Mouse (Mus musculus) kidney, postnatal 0 days (tissue): ENCODE results near the gene Pcbp3. TPM values are rescaled to one million over a fixed set of nuclear protein-coding genes. Genes with fewer than 3 reads are reported as not detected.

Experiments
- ATAC-seq: fragments of 200-750 bp; cut with Nextera tagmentation; replicated peaks from 2 replicates; pipeline ENCODE4 v1.8.0; 2017; ENCODE audit warnings: low read depth, moderate number of reproducible peaks, moderate TSS enrichment, moderate library complexity; ENCODE audit not compliant: low FRiP score
- DNase-seq: peaks from one replicate; pipeline ENCODE4 v3.0.0-alpha.2; 2016; ENCODE audit warnings: low spot score
- H3K27ac ChIP-seq: fragments of 300-500 bp; sonication (generic); 2 replicates; pipeline ENCODE4 v1.5.1; 2014; ENCODE audit warnings: mild to moderate bottlenecking
- H3K27me3 ChIP-seq: fragments of 300-500 bp; sonication (generic); 2 replicates; pipeline ENCODE4 v1.6.1; 2014; ENCODE audit warnings: low read length, mixed read lengths; ENCODE audit not compliant: insufficient read depth
- H3K36me3 ChIP-seq: fragments of 300-500 bp; sonication (generic); 2 replicates; pipeline ENCODE4 v1.6.1; 2014; ENCODE audit warnings: low read length, mixed read lengths; ENCODE audit not compliant: insufficient read depth
- H3K4me1 ChIP-seq: fragments of 300-500 bp; sonication (generic); replicated peaks from 2 replicates; pipeline ENCODE4 v1.6.1; 2014; ENCODE audit warnings: antibody characterized with exemption, low read length, mixed read lengths; ENCODE audit not compliant: insufficient read depth
- H3K4me2 ChIP-seq: fragments of 300-500 bp; sonication (generic); 2 replicates; pipeline ENCODE4 v1.6.1; 2014; ENCODE audit warnings: mild to moderate bottlenecking, low read length, moderate library complexity, mixed read lengths
- H3K4me3 ChIP-seq: fragments of 300-500 bp; sonication (generic); replicated peaks from 2 replicates; pipeline ENCODE4 v1.5.1; 2014; ENCODE audit warnings: low read depth, low read length
- H3K9ac ChIP-seq: fragments of 300-500 bp; sonication (generic); 2 replicates; pipeline ENCODE4 v1.6.1; 2014; ENCODE audit warnings: low read depth, low read length
- H3K9me3 ChIP-seq: fragments of 300-500 bp; sonication (generic); replicated peaks from 2 replicates; pipeline ENCODE4 v1.6.1; 2016; ENCODE audit warnings: low read length, inconsistent platforms, mixed read lengths
- CTCF ChIP-seq: IDR thresholded peaks from 2 replicates; pipeline ENCODE4 v1.5.1; 2016; ENCODE audit warnings: antibody characterized with exemption, low read depth, mild to moderate bottlenecking, moderate library complexity
- WGBS: fragments of 180-500 bp; shearing (Covaris S2); extraction: QIAGEN DNeasy Blood & Tissue Kit; methylation state at CpG from one replicate; pipeline ENCODE4 v1.1.7; 2014; 5-methylcytosine and 5-hydroxymethylcytosine counted together
- polyA plus RNA-seq: library from polyadenylated mRNA; unstranded; fragments of >200 nt; fragmentation: Nextera tagmentation; extraction: Ambion mirVana; gene quantifications from 2 replicates; pipeline ENCODE4 v1.2.1, GENCODE M21; 2015

Gene Pcbp3
- polyA plus RNA-seq, 1 experiment from 2014 or later: 32.3 TPM

DNA sequence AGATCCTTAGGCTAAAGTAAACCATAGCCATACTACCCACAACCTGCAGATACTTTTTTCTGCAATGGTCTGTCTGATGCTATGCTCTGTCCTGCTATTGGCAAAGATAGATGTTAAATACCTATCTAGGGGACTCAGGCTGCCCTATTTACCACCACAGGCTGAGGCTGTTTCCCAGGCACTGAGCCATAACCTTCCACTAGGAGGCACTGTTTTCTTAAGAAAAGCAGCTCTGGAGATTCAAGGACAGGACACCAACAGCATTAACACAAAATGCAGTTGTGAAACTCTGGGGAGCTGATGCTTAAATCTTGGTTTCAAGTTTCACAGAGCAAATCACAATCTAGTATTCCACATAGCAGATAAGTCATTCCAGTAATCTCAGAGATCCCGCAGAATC lies 170.2 kb downstream of the Pcbp3 start:
- DNase-seq (peak; percentile 78), ATAC-seq (no peak)
- no peak overlapping the region for H3K4me2 ChIP-seq
- no peaks in the 10 kb centered on the region for H3K4me1 ChIP-seq
- peaks cover 3% of the 10 kb centered on the region; the same call in 1 of the 2 replicates for H3K36me3 ChIP-seq
- no peaks in the 10 kb centered on the region for H3K27me3 ChIP-seq
- no peaks in the 10 kb centered on the region for H3K9me3 ChIP-seq
- H3K4me3 ChIP-seq: no peak overlapping the region
- 39% methylated on average over 1 of the region's 1 CpGs for WGBS
- no peak overlapping the region for H3K27ac ChIP-seq
- H3K9ac ChIP-seq: no peak overlapping the region
- TF ChIP-seq CTCF: peak; percentile 72

DNA sequence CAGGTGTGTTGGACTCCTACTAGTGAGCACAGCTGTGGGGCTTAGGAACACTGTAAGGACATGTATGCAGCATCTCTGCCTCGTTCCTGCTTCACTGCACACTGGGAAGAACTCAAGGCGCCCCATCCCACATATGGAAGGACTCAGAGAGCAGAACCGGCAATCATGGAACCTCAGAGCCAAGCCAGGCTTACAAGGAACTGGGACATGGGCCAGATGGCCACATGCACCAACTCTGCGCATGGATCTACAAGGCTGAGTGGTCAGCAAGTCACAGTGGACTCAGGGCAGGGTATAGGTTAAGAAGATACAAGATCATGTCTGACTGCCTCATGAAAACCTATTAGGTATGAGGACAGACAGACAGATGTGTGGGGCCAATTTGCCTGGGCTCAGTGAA lies 171.8 kb downstream of the Pcbp3 start:
- Histone ChIP-seq H3K4me2 (no peak overlapping the region), H3K4me3 (no peak overlapping the region), H3K9ac (no peak overlapping the region), H3K27me3 (no peaks in the 10 kb centered on the region), H3K4me1 (no peaks in the 10 kb centered on the region), H3K9me3 (no peaks in the 10 kb centered on the region), H3K27ac (no peak overlapping the region), H3K36me3 (peaks cover 3% of the 10 kb centered on the region; the same call in 1 of the 2 replicates)
- TF ChIP-seq CTCF: no peak
- ATAC-seq: no peak
- 78% methylated on average over 4 of the region's 4 CpGs for WGBS
- no peak for DNase-seq

DNA sequence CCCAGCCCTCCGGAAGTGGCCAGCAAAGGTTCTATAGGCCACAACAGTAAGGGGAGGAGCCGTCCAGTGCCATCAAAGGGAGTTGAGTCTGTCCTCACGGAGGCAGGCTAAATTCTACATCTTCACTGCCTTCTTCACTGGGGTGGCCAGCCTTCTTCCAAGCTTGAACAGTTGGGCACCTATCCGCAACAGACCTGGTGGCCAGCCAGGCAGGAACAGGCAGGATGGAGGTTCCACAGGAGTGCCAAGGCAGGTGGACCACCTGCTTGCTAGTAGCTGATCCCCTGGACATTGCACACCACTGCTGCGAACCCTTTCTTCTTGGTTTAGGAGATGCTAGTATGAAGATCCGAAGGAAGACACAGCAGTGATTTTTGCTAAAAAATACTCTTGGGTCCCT lies 176.4 kb downstream of the Pcbp3 start:
- H3K9ac ChIP-seq: no peak overlapping the region
- H3K27me3 ChIP-seq: no peaks in the 10 kb centered on the region
- 79% methylated on average over 6 of the region's 6 CpGs for WGBS
- no peaks in the 10 kb centered on the region for H3K4me1 ChIP-seq
- H3K4me3 ChIP-seq: no peak overlapping the region
- TF ChIP-seq CTCF: no peak
- no peak for ATAC-seq
- peaks cover 3% of the 10 kb centered on the region; the same call in 1 of the 2 replicates for H3K36me3 ChIP-seq
- H3K4me2 ChIP-seq: no peak overlapping the region
- DNase-seq: no peak
- H3K27ac ChIP-seq: no peak overlapping the region
- no peaks in the 10 kb centered on the region for H3K9me3 ChIP-seq

DNA sequence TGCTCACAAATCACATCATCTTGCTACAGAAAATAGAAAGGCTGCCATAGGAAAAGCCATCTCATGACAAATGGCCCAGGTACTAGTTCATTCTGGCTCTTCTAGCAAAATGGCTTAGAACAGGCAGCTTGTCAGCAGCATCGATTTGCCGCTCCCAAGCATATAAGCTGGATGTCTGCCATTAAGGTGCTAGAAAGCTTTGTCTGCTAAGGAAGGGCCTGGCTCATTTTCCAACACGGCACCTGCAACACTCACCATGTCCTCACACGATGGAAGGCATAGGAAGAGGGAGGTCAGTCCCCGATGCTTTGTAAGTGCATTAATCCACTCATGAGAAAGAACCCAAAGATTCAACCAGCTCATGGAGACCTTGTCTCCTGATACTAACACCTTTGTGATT lies 182.5 kb downstream of the Pcbp3 start:
- no peaks in the 10 kb centered on the region for H3K36me3 ChIP-seq
- no peak for TF ChIP-seq CTCF
- no peak overlapping the region for H3K4me3 ChIP-seq
- 92% methylated on average over 5 of the region's 5 CpGs for WGBS
- no peak for DNase-seq
- no peaks in the 10 kb centered on the region for H3K27me3 ChIP-seq
- no peaks in the 10 kb centered on the region for H3K4me1 ChIP-seq
- no peak overlapping the region for H3K27ac ChIP-seq
- no peaks in the 10 kb centered on the region for H3K9me3 ChIP-seq
- H3K9ac ChIP-seq: no peak overlapping the region
- H3K4me2 ChIP-seq: no peak overlapping the region
- ATAC-seq: no peak

DNA sequence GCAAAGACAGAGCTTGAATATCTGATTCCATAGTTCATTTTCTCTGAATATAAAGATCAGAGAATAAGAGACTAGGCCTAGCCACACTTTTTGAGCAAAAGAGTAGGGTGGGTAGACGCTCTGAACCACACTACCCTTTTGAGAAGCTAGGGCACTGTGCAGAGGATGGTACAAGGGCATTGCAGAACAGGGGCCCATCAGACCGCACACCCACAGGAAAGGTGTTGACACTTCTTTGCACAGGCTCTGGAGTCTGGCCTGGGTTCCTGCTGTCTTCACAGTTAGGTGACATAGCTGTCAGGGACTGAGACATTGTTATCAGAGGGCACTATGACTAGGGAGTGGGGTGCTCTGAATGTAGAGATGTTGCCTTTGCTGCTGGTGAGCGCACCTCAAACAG lies 190.1 kb downstream of the Pcbp3 start:
- H3K36me3 ChIP-seq: no peaks in the 10 kb centered on the region
- TF ChIP-seq CTCF: no peak
- DNase-seq: no peak
- H3K27me3 ChIP-seq: no peaks in the 10 kb centered on the region
- ATAC-seq: no peak
- no peaks in the 10 kb centered on the region for H3K9me3 ChIP-seq
- no peak overlapping the region for H3K4me3 ChIP-seq
- WGBS: 97% methylated on average over 3 of the region's 3 CpGs
- no peak overlapping the region for H3K4me2 ChIP-seq
- H3K27ac ChIP-seq: no peak overlapping the region
- H3K4me1 ChIP-seq: no peaks in the 10 kb centered on the region
- no peak overlapping the region for H3K9ac ChIP-seq

DNA sequence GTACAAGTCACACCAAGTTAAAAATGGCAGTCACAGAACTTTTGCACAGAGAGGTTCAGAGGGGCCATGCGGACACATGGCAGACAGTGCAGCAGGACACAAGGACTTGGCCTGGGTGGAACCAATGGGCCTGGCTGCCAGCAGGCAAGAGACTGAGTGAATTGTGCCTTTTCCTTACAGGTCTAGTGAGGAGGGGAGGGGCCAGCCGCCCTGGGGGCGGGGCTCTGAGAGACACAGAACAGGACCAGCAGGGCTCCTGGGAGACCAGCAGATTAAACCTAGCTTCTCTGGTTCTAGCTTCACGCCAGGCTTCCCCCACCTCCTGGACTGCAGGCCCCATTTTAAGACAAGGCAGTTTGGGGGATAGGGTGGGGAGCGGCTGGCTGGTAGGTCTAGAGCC lies 190.6 kb downstream of the Pcbp3 start:
- Histone ChIP-seq H3K27ac (no peak overlapping the region), H3K36me3 (no peaks in the 10 kb centered on the region), H3K4me3 (no peak overlapping the region), H3K9ac (no peak overlapping the region), H3K4me2 (no peak overlapping the region), H3K27me3 (no peaks in the 10 kb centered on the region), H3K4me1 (no peaks in the 10 kb centered on the region), H3K9me3 (no peaks in the 10 kb centered on the region)
- ATAC-seq (no peak), DNase-seq (no peak)
- WGBS: 75% methylated on average over 5 of the region's 5 CpGs
- TF ChIP-seq CTCF: no peak

DNA sequence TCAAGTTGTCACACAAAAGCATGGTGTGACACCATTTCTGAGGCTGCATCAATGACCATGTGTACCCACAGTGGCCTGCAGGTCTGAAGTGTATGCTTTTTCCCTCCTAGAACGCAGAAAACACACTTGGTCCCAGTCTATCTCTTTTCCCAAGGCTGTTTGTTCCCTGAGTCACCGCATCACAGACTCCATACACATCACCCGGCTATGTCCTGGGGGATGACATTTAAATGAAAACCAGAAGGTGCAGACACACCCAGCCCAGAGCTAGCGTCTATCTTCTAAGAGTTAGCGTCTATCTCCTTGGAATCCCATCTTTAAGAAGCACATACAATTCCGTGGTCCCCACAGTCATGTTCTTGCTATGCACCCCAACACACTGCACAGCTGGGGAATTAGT lies 192.1 kb downstream of the Pcbp3 start:
- no peak for DNase-seq
- Histone ChIP-seq H3K27ac (no peak overlapping the region), H3K4me1 (no peaks in the 10 kb centered on the region), H3K27me3 (no peaks in the 10 kb centered on the region), H3K4me2 (no peak overlapping the region), H3K9me3 (no peaks in the 10 kb centered on the region), H3K36me3 (no peaks in the 10 kb centered on the region), H3K9ac (no peak overlapping the region), H3K4me3 (no peak overlapping the region)
- WGBS: 92% methylated on average over 6 of the region's 6 CpGs
- ATAC-seq: no peak
- TF ChIP-seq CTCF: no peak
